Mouse (Mus musculus): ENCODE results near the gene Gpld1.
A peak's percentile ranks its signal among the peaks of the same experiment; 100 is the strongest.

The Gpld1 gene

GRCm38 (mm10) chr13:24942512-24943282 is at the start of gene Gpld1:
Gene Gpld1, plus strand, starts transcription at chr13:24943152.
- DNase-seq (ENCODE audit: low read depth, low spot score): no peak

GRCm38 (mm10) chr13:24893880-24894279 is 49.1 kb upstream of the Gpld1 start:
- DNase-seq (ENCODE audit: low read depth, low spot score): no peak

GRCm38 (mm10) chr13:24901916-24902315 is 41.0 kb upstream of the Gpld1 start:
- DNase-seq (ENCODE audit: low read depth, low spot score): no peak

- no peak for DNase-seq (ENCODE audit: low read depth, low spot score)
Measured at GRCm38 (mm10) chr13:24903412-24903811, 39.5 kb upstream of the Gpld1 start.

- no peak for DNase-seq (ENCODE audit: low read depth, low spot score)
Measured at GRCm38 (mm10) chr13:24905422-24905821, 37.5 kb upstream of the Gpld1 start.

GRCm38 (mm10) chr13:24906831-24907570 is 36.0 kb upstream of the Gpld1 start:
- no peak for DNase-seq (ENCODE audit: low read depth, low spot score)

- no peak for DNase-seq (ENCODE audit: low read depth, low spot score)
Measured at GRCm38 (mm10) chr13:24909112-24909511, 33.8 kb upstream of the Gpld1 start.

- DNase-seq (ENCODE audit: low read depth, low spot score): no peak
Measured at GRCm38 (mm10) chr13:24913576-24913975, 29.4 kb upstream of the Gpld1 start.

- no peak for DNase-seq (ENCODE audit: low read depth, low spot score)
Measured at GRCm38 (mm10) chr13:24914915-24915314, 28.0 kb upstream of the Gpld1 start.

- no peak for DNase-seq (ENCODE audit: low read depth, low spot score)
Measured at GRCm38 (mm10) chr13:24915831-24916230, 27.1 kb upstream of the Gpld1 start.

- DNase-seq (ENCODE audit: low read depth, low spot score): peak; percentile 76
Measured at GRCm38 (mm10) chr13:24920333-24920977, 22.5 kb upstream of the Gpld1 start.

GRCm38 (mm10) chr13:24921281-24921680 is 21.7 kb upstream of the Gpld1 start:
- peak; percentile 65 for DNase-seq (ENCODE audit: low read depth, low spot score)

- no peak for DNase-seq (ENCODE audit: low read depth, low spot score)
Measured at GRCm38 (mm10) chr13:24923991-24924390, 19.0 kb upstream of the Gpld1 start.

GRCm38 (mm10) chr13:24930591-24930990 is 12.4 kb upstream of the Gpld1 start:
- DNase-seq (ENCODE audit: low read depth, low spot score): no peak

GRCm38 (mm10) chr13:24933199-24933598 is 9.8 kb upstream of the Gpld1 start:
- DNase-seq (ENCODE audit: low read depth, low spot score): no peak

- DNase-seq (ENCODE audit: low read depth, low spot score): no peak
Measured at GRCm38 (mm10) chr13:24936772-24937107, 6.2 kb upstream of the Gpld1 start.

GRCm38 (mm10) chr13:24937108-24937838 is 5.7 kb upstream of the Gpld1 start, which contains the start of gene Aldh5a1:
Gene Aldh5a1, minus strand, starts transcription at chr13:24937661.
- DNase-seq (ENCODE audit: low read depth, low spot score): peak; percentile 66

GRCm38 (mm10) chr13:24937839-24938166 is 5.1 kb upstream of the Gpld1 start:
- no peak for DNase-seq (ENCODE audit: low read depth, low spot score)

GRCm38 (mm10) chr13:24938683-24939082 is 4.3 kb upstream of the Gpld1 start:
- peak; percentile 61 for DNase-seq (ENCODE audit: low read depth, low spot score)

- no peak for DNase-seq (ENCODE audit: low read depth, low spot score)
Measured at GRCm38 (mm10) chr13:24939472-24939871, 3.5 kb upstream of the Gpld1 start.

- no peak for DNase-seq (ENCODE audit: low read depth, low spot score)
Measured at GRCm38 (mm10) chr13:24943303-24943702, 351 bp downstream of the Gpld1 start.

- DNase-seq (ENCODE audit: low read depth, low spot score): no peak
Measured at GRCm38 (mm10) chr13:24945567-24945966, 2.6 kb downstream of the Gpld1 start.

Measured in CD4-positive helper T cell, adult 2 months (primary cell).